Mouse (Mus musculus): ENCODE measurements around the gene Fam43a. TPM values are rescaled to one million over a fixed set of nuclear protein-coding genes. Genes with fewer than 3 reads are reported as not detected.

Fam43a gene
- total RNA-seq (2021), result 10 to 100 TPM; 26.2 to 29.0 TPM

DNA sequence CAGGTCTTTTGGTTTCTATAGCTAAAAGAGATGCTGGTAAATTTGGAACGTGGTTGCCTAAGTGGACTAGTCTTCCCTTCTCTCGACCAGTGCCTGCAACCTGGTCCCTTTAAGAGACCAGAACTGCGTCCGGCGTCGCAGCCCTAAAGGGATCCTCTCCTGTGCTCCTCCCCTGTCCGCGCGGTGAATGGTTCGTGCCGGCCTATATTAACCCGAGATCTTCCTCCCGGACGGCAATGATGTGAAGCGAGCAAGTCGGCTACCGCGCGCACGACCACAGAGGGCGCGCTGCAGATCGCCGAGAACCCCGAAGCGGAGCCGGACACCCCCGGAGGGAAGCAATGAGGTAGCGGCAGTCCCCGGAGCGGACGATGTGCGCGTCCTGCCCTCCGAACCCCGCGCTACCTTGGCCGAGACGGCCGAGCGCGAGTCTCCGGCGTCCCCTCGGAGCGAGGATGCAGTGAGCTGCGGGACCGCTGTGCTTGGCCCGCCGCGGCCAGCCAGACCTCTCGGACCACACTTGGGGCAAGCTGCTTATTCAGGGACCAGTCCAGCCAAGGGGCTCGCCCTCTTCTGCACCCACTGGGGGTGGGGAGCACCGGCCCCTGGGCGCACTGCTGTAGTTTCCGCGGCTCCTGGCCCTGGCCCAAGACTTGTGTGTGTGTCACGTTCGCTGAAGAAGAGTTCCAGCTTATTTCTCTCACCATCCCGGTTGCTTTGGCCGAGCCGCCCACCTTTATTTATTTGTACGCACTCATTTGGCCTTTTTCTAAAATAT lies at the start of gene Fam43a:
Gene Fam43a (plus strand): TSS at position 233 of the 778 bp plus-strand sequence.
- DNase-seq, result peak; percentile 94

DNA sequence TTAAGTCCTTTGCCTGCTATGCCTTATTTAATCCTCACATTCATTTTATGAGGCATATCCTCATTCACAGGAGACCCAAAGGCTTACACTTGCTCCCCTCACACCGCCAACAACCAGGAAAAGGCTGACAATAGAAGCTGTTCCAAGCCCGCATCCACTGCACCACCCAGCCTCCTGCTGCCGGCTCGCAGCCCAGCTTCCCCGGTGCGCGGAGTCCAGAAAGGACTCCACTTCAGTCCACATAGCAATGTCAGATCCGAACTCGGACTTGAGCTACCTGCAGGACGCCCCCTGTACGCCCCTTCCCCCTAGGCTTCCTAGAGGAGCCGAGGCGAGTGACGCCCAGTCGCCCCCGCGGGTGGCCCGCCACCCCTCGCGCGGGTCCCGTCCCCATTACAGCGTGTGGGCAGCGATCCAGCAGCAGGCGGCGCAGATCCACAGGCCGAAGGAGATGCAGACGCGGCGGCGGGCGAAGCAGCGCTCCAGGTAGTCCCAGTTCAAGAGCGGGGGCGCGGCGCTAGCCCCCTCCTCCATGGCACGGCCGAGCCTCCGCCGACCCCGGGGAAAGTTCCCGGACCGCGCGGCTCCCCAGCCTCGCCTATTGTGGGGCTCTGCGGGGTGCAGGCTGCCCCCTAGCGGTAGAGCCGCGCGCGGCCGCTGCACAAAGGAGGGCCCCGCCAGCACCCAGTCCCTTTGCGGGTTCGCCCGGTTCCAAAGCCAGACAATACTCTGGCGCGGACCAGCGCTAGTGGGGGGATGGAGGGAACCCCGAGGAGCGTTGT lies 49.4 kb upstream of the Fam43a start:
- peak; percentile 90 for DNase-seq

DNA sequence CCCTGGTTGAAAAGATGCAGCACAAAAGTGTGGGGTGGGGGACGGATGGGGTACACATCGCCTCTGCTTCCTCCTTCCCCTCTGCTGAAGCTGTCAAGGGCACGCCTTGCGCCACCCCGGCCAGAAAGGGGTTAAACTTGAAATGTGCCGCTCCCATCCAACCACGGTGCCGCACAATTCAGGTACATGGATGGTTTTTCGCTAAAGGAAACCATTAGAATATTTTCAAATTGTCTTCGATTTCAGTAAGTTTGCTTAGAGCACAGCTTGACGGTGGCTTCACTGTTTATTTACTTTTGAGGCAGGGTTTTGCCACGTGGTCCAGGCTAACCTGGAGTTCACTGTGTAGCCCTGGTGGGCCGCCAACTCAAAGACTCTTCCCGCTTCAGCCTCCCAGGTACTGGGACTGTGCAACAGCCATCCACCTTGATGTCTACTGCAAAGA lies 48.8 kb upstream of the Fam43a start, which contains the start of gene Tmem44:
Gene Tmem44 (minus strand): TSS at position 95 of the 445 bp plus-strand sequence.
- DNase-seq, result no peak

DNA sequence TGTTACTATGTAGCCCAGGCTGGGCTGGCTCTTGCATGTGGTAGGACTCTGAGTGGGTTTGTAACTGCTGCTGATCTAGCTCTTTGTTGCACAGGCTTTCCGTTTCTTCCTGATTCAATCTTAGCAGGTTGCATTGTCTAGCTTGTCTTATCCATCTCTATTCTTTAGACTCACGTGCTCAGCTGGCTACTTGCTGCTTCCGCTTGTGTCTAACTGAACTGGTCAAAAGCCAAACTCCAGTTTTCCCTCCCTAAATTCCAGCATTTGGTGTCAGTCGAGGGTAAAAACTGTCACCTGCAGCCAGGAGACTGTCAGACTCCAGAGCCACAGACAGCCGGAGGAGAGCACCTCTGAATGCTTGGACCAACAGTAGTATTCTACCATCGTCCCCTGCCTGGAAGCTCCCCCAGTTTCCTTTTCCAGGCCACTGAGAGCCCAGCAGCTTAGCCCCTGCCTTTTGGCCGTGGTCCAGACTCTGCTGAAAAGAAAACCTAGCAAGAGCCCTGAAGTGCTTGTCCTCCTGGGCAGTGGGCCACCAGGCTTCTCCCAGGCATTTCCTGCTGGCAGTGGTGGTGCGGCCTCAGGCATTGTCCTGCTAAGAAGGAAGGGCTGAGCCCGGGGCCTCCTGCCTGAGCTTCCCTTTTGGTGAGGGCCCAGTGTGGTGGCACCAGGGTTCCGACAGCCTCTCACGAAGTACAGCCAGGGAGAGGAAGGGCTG lies 46.7 kb upstream of the Fam43a start:
- peak; percentile 94 for DNase-seq

DNA sequence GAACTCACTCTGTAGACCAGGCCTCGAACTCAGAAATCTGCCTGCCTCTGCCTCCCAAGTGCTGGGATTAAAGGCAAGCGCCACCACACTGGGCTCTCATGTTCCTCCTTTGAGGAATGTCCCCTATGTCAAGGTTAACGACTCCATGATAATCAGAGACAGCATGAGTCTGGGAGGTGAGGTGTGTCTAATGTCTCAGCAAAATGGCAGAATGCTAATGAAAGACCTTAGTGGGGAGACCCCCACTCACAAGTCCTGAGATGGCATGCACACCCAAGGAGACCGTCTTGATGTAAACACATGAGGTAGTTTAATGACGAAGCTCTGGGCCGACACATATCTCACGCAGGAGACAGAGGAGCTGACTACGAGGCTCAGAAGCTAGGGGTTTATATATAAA lies 45.4 kb upstream of the Fam43a start:
- no peak for DNase-seq

DNA sequence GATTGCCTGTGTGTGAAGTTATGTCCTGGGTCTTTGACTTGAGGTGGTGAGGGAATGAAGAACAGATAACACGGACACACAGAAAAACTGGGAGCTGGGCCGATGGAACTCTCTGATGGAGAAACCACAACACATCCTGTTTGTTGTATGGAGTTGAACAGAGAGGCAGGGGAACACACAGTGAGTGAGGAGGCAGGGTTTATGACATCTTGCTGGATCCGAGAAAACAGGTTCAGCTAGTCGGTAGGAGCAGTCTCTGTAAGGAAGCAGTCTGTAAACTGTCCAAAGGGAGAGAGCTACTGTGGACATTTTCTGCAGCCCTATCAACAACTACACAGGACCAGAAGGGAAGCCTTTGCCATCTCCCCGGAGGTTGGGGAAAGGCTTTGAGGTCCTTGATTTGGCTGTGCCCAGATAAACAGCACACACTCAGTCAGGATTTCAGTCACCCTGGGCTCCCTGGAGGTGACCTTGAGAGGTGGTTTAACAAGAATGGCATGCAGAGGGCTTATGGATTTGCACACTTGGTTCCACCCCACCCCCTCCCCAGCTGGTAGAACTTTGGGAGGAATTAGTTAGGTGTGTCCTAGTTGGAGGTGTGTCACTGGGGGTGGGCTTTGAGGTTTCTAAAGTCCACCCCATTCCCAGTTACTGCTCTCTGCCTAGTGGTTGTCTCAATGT lies 40.1 kb upstream of the Fam43a start:
- DNase-seq, result no peak

DNA sequence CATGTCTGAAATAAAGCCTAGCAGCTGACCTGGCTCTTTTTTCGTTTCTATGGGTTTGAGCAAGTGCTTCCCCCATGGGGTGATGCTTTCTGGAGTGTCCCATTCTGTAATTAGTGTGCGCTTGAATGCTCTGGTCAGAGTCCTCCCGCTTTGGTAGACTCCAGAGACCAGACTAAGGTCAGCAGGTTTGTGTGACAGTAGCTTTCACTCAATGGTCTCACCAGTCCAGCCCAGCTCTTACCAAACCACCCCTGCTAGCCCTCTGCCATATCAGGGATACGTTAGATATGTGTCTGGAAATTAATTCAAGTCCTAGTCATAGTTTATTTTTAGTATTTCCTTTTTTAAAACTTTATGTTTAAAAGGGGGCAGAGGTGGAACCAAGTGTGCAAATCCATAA lies 38.9 kb upstream of the Fam43a start:
- no peak for DNase-seq

DNA sequence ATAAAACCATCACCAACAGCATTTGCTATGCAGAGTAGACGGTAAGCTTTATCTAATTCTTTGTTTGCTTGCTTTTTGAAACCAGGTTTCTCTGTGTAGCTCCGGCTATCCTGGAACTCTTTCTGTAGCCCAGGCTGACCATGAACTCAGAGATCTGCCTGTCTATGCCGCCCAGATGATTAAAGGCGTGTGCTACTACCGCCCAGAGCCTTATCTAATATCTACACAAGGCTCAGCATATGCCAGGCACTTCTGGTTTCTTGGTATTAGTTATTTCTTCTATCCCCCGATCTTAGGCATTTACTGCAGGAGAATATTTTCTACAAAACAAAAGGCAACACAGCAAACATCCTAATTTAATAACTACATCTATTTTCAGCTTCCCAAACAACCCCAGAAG lies 33.9 kb upstream of the Fam43a start:
- DNase-seq, result no peak

DNA sequence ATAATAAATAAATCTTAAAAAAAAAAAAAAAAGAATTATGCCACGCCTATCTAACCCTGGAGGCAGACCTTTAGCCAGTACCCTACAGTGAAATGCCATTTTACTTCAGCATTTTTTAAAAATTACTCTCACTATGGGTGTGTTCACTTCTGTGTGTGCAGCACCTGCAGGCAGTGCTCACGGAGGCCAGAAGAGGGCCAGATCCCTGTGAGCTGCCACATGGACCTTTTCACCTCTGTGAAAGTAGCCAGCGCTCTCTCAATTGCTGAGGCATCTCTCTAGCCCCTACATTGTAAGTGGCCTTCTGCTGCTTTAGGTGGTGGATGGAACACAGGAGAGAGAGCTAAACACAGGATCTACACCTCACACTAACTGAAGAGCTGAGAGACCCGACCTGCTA lies 29.4 kb upstream of the Fam43a start:
- DNase-seq, result no peak

DNA sequence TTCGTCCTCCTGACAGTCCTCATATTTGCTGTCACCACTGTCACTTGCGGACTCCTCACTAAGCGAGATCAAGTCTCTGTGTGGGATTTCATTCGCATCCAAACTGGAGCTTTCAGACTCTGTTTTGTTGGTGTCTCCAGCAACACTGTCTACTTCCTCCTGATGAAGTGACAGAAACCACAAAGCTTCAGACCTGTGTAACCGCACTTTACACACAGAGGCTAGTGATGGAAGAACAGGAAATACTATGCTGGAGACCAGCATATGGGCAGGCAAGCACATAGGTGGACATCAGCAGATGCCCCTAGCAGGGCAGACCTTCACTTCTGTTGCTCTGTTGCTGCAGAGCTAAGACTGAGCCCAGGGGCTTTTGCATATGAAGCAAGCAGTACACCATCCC lies 28.1 kb upstream of the Fam43a start:
- no peak for DNase-seq

DNA sequence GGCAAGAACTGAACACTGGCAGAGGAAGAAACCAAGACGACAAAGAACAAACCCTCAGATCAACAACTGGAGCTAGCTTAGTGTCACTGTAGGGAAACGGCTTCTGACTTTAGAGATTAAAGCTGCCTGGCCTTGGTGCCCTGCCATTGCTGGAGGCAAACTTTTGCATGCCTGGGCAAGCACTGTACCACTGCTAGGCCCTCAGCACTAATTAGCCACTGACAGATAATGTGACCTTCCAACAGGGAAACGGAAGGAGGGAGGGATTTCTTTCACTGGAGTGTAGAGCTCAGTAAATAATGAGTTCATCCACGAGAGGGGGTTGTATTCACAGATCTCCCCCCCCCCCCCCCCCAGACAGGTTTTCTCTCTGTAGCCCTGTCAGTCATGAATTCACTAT lies 27.3 kb upstream of the Fam43a start:
- no peak for DNase-seq

DNA sequence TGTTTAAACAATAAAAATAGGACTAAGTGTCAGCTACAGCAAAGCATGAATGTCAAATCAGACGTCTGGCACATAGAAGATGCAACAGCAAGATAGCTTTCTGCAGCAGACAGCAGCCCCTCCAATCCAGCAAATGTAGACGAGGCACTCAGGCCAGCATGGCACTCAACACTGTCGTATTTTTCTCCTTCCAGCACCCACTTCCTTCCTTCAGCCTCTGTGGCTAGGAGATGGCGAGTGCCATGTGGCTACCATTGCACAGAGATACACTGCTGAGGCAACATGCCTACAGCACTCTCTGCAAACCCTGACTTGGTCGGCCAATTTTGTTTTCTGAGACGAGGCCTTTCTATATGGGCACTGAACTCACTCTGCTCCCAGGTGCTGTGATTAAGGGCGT lies 23.7 kb upstream of the Fam43a start:
- DNase-seq, result no peak

DNA sequence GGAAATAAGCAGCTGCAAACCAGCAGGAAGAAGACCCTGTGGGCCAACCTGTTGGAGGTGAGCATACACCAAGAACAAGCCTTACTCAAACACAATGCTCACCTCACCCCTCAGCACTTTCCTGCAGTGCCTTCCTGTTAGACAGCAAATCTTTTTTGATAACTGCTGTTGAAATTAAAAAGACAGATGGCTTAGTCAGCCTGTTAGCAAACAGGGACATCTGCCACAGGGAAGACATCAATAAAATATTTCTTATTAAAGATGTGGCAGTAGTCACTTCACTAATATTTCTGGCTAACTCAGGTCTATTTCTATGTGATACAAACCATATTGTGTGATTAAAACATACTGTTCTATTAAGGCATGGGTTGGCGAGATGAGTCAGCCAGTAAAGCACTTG lies 23.1 kb upstream of the Fam43a start:
- no peak for DNase-seq

DNA sequence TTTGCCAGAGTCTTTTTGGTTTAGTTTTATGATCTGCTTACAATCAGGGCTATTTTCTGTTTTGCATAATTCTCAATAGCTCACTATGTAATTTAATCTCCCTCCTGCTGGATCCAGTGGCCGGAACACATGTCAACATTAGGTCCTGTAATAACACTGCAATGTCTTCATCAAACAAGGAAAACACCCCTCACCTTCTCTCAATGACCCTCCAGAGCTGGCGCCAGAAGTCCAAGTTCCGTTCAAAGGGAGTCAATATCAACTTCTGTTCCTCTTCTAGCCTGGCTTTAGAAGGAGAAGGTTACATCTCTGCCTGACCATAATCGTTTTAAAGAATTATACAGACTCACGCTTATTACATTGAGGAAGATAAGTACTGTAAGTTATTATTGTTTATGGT lies 18.8 kb upstream of the Fam43a start:
- no peak for DNase-seq

DNA sequence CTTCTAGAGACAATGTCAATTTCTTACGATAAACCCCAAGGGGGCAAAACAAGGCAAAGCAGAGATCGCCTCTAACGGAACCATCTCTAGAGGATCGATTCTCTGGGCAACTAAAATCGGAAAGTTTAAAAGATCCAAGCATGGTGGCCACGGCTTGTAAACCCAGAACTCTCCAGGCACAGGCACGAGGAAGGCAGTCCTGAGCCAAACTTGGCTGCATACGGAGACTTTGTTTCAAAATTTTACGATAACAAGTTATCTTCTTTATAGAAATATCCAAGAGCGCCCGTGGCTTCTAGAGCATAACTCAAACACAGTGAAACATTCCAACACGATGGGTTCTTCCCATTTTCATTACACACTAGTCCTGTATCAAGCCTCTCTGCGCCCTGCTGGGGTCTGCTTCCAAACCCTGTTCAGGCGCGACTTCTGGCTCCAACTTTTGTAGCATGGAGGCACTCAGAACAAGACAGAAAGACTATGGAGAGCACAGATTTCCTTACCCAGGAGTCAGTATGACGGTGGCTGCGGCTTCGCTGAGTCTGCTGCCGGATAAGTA lies 12.5 kb upstream of the Fam43a start:
- no peak for DNase-seq

DNA sequence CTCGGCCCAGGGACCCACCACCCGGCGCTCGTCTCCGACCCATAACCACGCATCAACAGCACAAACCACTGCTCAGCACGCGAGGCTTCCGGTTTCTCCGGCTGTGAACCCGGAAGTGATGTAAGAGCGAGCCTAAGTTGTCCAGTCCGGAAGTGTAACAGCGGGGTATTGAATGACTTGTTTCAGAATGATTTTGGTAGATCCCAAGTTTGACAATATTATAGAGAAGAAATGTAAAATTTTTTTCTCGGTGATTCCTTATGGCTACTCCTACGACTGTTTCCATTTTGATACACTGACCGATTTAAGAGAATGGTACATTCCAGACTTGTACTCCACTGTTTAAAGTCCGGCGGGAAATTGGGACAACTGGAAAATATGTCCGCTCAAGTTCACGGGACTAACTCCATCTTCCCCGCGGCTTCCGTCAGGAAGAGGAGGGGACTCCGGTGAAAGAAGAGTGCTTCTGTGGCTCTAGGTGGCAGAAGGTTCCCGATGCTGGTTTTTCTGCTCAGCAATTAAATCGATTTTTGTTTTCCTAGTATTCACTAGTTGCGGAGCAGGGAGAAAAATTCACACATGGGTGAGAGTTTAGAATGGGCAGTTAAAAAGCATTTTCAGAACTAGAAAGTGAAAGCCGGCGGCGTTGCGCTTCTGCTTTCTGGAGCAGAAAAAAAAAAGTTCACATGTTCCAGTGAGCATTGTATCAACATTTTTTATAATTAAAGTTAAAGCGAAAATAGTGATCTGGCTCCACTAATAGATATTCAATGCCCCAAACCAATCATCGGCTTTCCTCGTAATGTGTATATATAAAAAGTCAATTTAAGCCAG lies 11.8 kb upstream of the Fam43a start, which contains the start of gene Lsg1:
Gene Lsg1 (minus strand): TSS at position 99 of the 834 bp plus-strand sequence.
- DNase-seq, result peak; percentile 91

DNA sequence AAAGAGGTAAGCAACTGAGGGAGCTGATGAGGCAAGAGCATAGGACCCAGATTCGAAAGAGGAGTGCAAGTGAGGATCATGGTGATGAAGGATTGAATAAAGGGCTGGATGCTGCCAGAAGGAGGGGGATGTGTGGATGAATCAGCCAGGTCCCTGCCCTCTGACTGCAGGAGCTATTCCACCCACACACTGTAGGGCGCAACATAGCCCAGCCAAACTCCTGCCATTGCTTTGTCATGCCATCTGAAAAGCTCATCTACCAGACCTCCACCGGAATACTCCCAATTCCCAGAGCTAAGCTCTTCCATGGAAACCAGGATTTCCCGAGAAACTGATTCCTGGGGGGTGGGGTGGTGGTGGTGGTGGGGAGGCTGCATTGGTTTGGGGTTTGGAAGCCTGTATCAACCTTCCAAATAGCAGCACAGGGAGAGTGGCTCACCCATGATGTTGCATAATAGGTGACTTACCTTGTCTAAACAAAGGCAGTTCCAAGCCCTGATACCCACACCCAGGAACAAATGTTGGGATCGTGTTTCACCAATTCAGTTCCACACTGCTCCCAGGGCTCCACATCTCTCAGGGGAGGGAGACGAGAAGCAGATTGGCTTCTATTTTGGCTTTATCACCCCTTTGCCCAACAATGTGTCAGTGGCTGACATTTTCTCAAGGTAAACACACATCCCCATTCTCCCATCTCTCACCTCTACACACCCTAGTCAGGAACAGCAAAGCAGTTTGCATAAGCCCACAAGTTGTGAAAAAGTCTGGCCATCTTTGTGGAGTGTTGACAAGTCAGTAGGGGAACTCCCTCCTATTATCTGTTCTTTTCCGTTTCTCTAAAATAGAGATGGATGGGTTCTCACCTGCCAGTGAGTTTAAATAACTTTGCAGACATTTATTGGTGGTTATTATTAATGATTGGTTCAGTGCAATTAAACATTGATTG lies 9.0 kb upstream of the Fam43a start:
- DNase-seq, result no peak

DNA sequence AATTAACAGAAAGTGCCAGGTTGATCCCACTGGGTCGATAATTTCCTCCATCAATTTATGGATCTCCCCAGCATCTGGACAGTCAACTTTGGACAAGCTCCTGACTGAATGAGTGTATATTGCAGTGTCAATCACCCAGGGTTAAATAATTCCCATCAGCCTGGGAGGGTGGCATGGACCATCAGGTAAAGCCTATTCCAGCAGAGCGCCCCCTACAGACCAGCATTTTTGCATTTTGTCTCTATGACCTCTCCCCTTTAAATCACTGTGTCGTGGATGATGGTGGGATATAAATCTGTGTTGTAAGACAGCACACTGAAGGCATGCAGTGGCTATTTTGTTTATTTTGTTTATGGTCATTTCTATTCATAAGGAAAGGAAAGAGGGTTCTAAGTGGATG lies 7.5 kb upstream of the Fam43a start:
- no peak for DNase-seq

DNA sequence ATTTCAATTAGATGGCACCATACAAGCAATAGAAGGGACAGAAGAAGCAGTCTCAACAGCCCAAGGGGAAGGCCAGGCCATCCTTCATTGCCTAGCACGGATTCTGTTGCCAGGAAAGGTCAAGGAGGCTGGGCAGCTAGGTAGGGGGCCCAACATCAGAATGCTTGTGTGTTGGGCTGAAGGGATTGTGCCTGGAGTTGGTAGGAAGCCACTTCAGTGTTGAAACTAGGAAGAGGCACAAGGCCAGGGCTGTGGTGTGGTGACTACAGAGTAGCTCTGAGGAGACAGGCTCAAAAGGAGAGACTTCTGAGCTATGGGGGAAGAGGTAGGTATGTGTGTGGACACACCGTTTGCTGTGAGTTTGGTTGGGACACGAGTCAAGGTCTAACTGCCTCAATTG lies 4.2 kb upstream of the Fam43a start:
- no peak for DNase-seq

Data from heart, postnatal 4 days (tissue).